Mouse (Mus musculus) layer of hippocampus, adult 9-10 months (tissue): ENCODE measurements around the gene Kcna6.

Experiments
- DNase-seq: peaks from one replicate; pipeline ENCODE4 v3.0.0; 2022; ENCODE audit warnings: low spot score

The Kcna6 gene

DNA sequence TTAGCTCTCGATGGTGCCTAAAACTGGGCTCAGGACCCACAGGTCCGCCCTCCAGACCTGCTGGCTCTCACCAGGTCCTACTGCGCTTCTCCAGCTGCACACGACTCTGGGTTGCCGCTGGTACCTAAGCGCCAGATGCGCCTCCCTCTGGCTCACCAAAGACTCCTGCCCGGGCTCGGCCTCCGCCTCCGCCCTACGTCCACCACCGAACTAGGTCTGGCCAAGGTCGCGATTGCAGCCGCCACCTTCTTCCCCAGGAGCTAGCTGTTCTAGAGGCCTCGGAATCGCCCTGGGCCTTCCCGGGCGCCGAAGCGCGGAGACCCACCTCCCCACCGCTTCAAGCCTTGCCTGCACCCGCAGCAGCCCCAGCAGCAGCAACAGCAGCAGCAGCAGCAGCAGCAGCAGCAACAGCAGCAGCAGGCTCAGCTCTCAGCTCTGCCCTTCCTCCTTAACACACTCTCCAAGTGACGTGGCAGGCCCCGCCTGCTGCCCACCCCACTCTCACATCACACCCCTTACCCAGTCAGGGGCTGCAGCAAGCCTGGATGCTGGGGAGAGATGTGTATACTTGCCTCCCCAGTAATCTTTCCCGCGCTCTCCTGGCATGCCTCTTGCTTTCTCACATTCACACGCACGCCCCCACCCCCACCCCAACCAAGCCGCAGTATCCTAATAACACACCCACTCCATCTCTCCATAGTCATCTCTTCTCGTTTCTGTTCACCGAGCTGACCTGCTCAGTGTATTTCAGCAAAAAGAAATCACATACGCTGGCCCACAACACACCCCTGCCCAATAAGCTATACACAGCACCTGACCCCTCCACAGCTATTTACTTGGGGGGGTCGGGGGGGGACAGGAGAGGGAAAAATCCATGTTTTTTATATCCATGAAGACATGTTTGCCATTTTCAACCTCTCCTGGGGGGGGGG lies at the start of gene Kcna6:
Kcna6 (minus strand) TSS at position 464 of the 932 bp plus-strand sequence.
- no peak for DNase-seq

DNA sequence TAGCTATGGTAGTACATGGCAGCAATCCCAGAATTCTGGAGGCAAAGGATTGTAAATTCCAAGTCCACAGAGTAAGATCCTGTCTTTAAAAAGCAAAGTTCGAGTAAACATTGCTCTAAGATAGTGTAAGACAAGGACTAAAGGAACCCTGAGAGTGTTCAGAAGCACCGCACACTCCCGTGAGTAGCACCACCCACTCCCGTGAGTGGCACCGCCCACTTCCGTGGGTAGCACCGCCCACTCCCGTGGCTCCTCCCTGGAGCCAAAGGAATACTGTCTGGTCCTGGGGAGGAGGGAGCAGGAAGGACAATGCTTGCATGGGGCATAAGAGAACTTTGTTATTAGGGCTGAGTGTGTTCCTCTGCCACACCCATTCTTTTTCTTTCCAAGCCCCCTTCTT lies 48.4 kb upstream of the Kcna6 start:
- DNase-seq: no peak

GRCm38 (mm10) chr6:126784206-126784605 lies 43.7 kb upstream of the Kcna6 start:
- DNase-seq: no peak

- DNase-seq: no peak
Measured at GRCm38 (mm10) chr6:126783651-126784066, 43.2 kb upstream of the Kcna6 start.

DNA sequence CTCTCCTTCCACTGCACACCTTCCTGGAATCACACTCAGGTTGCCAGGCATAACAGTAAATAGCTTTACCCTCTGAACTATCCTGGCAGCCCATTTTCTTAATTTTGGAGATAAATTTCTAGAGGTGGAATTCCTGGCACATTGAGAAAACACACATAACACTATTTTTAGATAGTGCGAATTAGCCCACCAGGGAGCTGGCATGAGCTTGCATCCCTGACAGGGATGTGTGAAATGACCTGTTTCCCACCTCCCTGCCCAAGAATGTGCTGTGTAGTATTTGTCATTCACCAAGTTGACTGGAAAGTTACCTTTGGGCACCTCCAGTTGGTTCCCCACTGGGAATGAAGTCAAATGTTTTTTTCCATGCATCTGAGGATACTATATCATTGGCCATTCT lies 42.6 kb upstream of the Kcna6 start:
- DNase-seq: no peak

- DNase-seq: no peak
Measured at GRCm38 (mm10) chr6:126777889-126778288, 37.4 kb upstream of the Kcna6 start.

- no peak for DNase-seq
Measured at GRCm38 (mm10) chr6:126773873-126774272, 33.4 kb upstream of the Kcna6 start.

- no peak for DNase-seq
Measured at GRCm38 (mm10) chr6:126772326-126772725, 31.9 kb upstream of the Kcna6 start.

- no peak for DNase-seq
Measured at GRCm38 (mm10) chr6:126770146-126770731, 29.8 kb upstream of the Kcna6 start.

DNA sequence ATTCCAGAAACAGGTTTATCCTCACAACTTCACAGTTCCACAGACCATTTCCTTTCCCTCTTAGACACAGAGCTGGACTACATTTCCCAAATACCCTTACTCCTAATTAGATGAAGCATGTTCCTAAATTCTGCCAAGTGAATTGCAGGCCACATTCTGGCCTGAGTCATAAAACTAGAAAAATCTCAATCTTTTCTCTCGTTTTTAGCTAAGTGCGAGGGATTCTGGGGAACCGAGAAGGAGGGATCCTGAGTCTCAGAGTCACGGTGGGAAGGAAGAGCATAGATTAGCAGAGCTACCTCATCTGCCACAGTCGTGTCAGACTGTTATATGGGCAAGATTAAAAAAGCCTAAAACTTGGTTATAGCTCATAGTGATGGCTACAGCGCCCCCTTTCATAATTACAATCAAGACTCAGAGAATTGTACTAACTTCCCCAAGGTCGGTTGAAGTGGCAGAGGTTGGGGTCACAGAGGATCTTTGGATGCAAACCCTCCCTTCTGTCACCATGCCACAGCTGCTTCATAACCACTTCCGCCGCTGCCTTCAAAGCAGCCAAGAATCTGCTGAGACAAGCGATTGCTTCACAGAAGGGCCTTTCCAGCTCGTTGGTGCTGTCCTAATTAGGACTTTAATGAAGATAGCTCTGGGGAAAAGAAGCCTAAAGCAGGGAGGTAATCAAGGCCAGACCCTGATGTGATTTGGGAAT lies 28.6 kb upstream of the Kcna6 start:
- DNase-seq: no peak

GRCm38 (mm10) chr6:126767610-126768532 lies 27.4 kb upstream of the Kcna6 start:
- DNase-seq: no peak

GRCm38 (mm10) chr6:126766552-126766951 lies 26.1 kb upstream of the Kcna6 start:
- DNase-seq: no peak

GRCm38 (mm10) chr6:126764563-126765091 lies 24.2 kb upstream of the Kcna6 start:
- no peak for DNase-seq

GRCm38 (mm10) chr6:126761362-126761761 lies 20.9 kb upstream of the Kcna6 start:
- no peak for DNase-seq

GRCm38 (mm10) chr6:126755729-126756411 lies 15.4 kb upstream of the Kcna6 start:
- DNase-seq: no peak

DNA sequence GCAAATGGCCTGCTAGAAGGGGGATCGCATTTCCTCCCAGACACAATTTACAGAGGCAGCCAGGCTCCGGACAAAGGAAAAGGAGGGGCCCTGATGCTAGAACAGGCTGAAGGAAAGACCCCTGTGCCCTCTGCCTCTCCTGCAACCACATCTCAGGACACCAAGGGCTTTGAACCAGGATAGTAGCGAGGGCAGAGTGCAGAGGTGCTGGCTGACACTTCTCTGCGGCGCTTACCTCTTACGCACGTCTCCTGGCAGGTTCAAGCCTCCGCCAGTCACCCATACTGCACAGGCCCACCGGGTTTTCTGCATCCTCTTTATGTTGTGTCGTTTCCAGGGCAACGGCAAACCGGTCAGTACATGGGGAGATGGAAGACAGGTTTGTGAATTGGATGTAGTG lies 12.0 kb upstream of the Kcna6 start:
- no peak for DNase-seq

DNA sequence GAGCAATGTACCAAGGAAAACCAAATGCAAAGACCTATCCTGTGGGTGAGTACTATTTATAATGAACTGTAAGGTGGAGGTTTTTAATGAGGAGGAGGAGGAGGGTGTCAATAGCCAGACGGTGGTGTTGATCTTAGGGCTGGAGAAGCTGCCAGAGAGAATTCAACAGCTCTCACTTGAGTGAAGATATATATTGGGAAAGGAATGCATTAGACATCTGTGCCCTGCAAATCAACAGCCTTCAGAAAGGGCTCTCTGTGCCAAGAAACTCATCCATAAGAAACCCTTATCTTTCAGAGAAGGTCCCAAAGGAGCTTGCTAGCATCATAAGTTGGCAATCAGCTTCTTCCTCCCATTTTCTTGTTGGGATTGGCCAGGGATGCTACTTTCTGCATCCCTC lies 5.4 kb upstream of the Kcna6 start:
- no peak for DNase-seq

- DNase-seq: no peak
Measured at GRCm38 (mm10) chr6:126742610-126743009, 2.1 kb upstream of the Kcna6 start.

DNA sequence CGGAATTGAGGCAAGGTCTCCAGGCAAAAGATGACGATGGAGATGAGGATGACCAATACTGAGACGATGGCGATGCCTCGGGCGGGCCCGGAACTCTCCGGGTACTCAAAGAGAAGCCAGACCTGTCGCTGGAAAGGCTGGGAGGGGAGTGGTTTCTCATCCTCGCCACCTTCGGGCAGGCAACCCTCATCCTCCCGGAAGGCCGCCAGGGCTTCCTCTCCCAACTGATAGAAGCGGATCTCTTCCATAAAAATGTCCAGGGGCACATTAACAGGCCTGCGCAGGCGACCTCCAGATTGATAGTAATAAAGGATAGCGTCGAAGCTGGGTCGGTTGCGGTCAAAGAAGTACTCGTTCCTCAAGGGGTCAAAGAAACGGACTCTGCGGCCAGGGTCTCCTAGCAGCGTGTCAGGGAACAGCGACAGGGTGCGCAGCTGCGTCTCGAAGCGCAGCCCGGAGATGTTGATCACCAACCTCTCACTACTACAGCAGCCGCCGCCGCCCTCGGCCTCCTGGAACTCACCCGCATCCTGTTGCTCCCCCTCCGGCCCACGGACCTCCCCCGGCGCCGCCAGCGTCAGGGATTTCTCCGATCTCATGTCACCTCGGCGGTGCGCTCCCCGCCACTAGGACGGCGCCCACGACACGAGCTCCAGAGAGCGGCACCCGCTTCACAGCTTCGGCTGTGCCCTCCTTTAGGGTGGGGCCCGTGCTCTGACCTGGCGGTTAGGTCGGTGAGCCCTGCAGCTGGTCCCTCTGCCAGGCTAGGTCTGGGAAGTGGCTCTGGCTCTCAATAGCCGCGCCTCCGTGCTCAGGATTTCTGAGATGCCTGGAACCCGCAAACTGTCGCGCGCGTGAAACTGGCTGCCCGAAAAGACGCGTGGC lies 906 bp downstream of the Kcna6 start:
- DNase-seq: no peak

GRCm38 (mm10) chr6:126736996-126737395 lies 3.5 kb downstream of the Kcna6 start:
- DNase-seq: no peak
